Mouse (Mus musculus) lung, embryonic 14.5 days (tissue): ENCODE measurements around the gene Gm36210. TPM values are rescaled to one million over a fixed set of nuclear protein-coding genes. Genes with fewer than 3 reads are reported as not detected.
A peak's percentile ranks its signal among the peaks of the same experiment; 100 is the strongest.

Experiments
- ATAC-seq: fragments of 200-750 bp; cut with Nextera tagmentation; 2 replicates; pipeline ENCODE4 v1.8.0; 2017; ENCODE audit warnings: mild to moderate bottlenecking, moderate TSS enrichment, moderate library complexity; ENCODE audit not compliant: insufficient read depth
- DNase-seq: peaks from one replicate; pipeline ENCODE4 v3.0.0-alpha.2; 2015
- H3K27ac ChIP-seq: fragments of 300-500 bp; sonication (generic); 2 replicates; pipeline ENCODE4 v1.5.1; 2014; ENCODE audit warnings: low read depth, mild to moderate bottlenecking, moderate library complexity
- H3K27me3 ChIP-seq: fragments of 300-500 bp; sonication (generic); 2 replicates; pipeline ENCODE4 v1.6.1; 2014; ENCODE audit warnings: low read length, control low read depth; ENCODE audit not compliant: insufficient read depth
- H3K36me3 ChIP-seq: fragments of 300-500 bp; sonication (generic); 2 replicates; pipeline ENCODE4 v1.6.1; 2014; ENCODE audit warnings: control low read depth; ENCODE audit not compliant: insufficient read depth
- H3K4me1 ChIP-seq: fragments of 300-500 bp; sonication (generic); 2 replicates; pipeline ENCODE4 v1.6.1; 2014; ENCODE audit warnings: antibody characterized with exemption, control low read depth; ENCODE audit not compliant: insufficient read depth
- H3K4me2 ChIP-seq: fragments of 300-500 bp; sonication (generic); 2 replicates; pipeline ENCODE4 v1.6.1; 2014; ENCODE audit warnings: mild to moderate bottlenecking
- H3K4me3 ChIP-seq: fragments of 300-500 bp; sonication (generic); 2 replicates; pipeline ENCODE4 v1.5.1; 2014; ENCODE audit warnings: low read depth, low read length
- H3K9ac ChIP-seq: fragments of 300-500 bp; sonication (generic); 2 replicates; pipeline ENCODE4 v1.6.1; 2014
- H3K9me3 ChIP-seq: fragments of 300-500 bp; sonication (generic); 2 replicates; pipeline ENCODE4 v1.6.1; 2016; ENCODE audit warnings: low read depth, low read length, control low read depth
- CTCF ChIP-seq: IDR thresholded peaks from 2 replicates; pipeline ENCODE4 v1.5.1; 2016; ENCODE audit warnings: antibody characterized with exemption, low read depth
- WGBS: fragments of 180-500 bp; shearing (Covaris S2); extraction: QIAGEN DNeasy Blood & Tissue Kit; methylation state at CpG from one replicate; pipeline ENCODE4 v1.1.7; 2014; 5-methylcytosine and 5-hydroxymethylcytosine counted together
- polyA plus RNA-seq: library from polyadenylated mRNA; unstranded; fragments of >200 nt; fragmentation: Nextera tagmentation; extraction: Ambion mirVana; gene quantifications from 2 replicates; pipeline ENCODE4 v1.2.1, GENCODE M21; 2014

Gene Gm36210
- polyA plus RNA-seq, 1 experiment from 2014 or later: not detected

DNA sequence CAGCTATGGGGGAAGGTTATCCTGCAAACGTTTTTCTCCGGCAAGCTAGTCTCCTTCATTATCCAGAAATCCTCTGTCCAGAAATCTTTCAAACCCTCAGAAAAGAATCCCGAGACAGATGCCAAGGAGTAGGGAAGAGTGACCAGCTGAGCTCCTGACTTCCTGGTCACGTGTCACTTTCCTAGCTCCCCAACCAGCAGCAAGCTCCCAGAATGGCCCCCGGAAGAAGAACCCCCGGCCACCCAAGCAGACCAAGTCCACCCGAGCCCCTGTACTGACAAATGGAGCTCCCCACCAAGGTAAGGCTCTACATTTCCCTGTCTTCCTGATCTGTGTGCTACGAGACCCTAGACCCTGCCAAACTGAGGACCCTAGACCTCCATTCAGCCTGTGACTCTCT, 21.4 kb upstream of the Gm36210 start:
- Histone ChIP-seq H3K4me3 (no peak overlapping the region), H3K9me3 (no peaks in the 10 kb centered on the region)

DNA sequence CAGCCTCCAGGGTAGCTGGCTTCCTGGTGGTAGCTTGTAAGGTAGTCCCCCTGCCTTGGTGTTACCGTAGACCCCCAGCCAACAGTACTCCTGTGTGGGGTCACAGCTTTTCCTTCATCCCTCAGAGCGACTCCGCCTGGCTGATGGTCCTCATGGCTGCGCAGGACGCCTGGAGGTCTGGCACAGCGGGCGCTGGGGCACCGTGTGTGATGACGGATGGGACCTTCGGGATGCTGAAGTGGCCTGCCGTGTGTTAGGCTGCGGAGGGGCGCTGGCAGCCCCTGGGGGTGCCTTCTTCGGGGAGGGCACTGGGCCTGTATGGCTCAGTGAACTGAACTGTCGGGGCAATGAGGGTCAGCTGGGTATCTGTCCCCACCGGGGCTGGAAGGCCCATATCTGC, 20.5 kb upstream of the Gm36210 start:
- H3K9ac ChIP-seq: no peak overlapping the region
- H3K4me3 ChIP-seq: no peak overlapping the region
- WGBS: 58% methylated on average over 16 of the region's 16 CpGs
- no peak overlapping the region for H3K27ac ChIP-seq
- ATAC-seq: no peak
- DNase-seq: no peak
- peaks cover 32% of the 10 kb centered on the region for H3K4me1 ChIP-seq
- H3K9me3 ChIP-seq: no peaks in the 10 kb centered on the region
- H3K4me2 ChIP-seq: no peak overlapping the region
- H3K36me3 ChIP-seq: no peaks in the 10 kb centered on the region
- no peak for TF ChIP-seq CTCF
- H3K27me3 ChIP-seq: no peaks in the 10 kb centered on the region

More for the DNA sequence above, 21.4 kb upstream of the Gm36210 start:
- no peak for DNase-seq
- ATAC-seq: no peak
- peak overlapping the region; percentile 16 for H3K4me2 ChIP-seq
- no peak overlapping the region for H3K9ac ChIP-seq
- H3K4me1 ChIP-seq: peaks cover 32% of the 10 kb centered on the region
- no peaks in the 10 kb centered on the region for H3K27me3 ChIP-seq
- WGBS: 44% methylated on average over 8 of the region's 8 CpGs
- H3K27ac ChIP-seq: no peak overlapping the region
- no peaks in the 10 kb centered on the region for H3K36me3 ChIP-seq
- TF ChIP-seq CTCF: no peak

DNA sequence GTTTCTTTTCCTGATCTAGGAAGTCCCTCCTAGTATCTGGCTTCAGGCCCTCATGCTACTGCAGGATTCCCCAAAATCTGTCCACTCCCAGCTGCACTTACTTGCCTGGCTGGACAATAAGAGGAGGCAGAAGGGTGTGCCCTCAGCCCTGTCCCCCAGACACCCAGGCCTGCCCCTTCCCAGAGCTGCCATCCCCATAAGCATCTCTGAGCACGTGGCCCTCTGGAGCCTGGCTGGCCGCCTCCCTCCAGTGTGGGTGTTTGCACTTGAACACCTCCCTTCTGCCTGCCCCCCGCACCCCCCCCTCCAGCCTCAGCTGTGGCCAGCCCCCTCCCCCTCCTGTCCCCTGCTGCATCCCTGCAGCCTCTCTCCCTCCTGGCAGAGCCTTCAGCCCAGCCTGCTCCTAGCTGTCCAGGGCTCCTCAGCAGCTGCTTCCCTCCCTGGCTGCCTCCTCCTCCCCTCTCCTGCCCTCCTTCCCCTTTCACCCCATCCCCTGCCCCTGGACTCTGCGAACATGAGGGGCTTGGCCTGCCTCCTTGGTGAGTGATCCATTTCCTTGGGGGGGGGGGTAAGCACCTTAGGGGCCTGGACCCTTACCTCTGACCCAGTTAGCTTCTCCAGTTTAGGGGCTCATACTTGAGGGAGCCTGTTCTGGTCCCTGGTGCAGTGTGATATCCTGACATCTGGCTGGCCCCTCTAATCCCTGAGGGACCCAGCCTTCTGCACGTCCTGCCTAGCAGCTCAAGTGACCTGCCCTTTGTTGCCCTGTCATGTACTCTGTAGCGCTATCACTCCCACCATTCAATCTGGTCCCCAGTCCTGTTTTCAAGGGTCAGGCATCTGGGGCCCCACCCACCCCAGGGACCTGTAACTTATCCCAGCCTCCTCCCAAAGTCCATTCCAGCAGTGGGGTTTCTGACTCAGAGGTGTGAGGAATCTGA, 19.4 kb upstream of the Gm36210 start, which contains the start of gene Ssc5d:
TSS of gene Ssc5d (plus strand) at position 345 of the 941 bp plus-strand sequence.
- Histone ChIP-seq H3K4me1 (peaks cover 32% of the 10 kb centered on the region), H3K36me3 (peaks cover 7% of the 10 kb centered on the region), H3K4me3 (no peak within 1 kb of the TSS), H3K27ac (peak within 1 kb of the TSS; percentile 95), H3K9ac (peak within 1 kb of the TSS; percentile 38; the same call in 1 of the 2 replicates), H3K4me2 (peak within 1 kb of the TSS; percentile 53), H3K9me3 (no peaks in the 10 kb centered on the region), H3K27me3 (no peaks in the 10 kb centered on the region)
- DNase-seq (peak; percentile 75), ATAC-seq (peak; percentile 71)
- 9% methylated on average over 6 of the region's 6 CpGs for WGBS
- no peak for TF ChIP-seq CTCF

DNA sequence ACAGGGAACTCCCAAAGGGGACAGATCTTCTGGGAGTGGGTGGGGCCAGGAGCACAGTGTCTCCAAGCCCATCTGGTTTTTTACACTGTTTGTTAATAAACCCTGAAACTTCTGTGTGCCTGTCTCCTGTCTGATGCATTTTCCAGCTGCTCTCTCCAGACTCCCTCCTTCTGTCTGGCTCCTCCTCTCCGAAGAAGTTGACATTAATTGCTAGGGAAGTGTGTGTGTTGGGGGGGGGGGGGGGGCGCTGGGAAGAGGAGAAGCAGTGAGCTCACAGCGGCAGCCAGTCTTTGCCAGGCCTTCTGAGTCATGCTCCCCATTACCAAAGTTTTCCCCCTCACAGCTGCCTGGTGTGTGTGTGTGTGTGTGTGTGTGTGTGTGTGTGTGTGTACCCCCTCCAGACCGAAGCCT, 18.6 kb upstream of the Gm36210 start:
- peak overlapping the region; percentile 95 for H3K27ac ChIP-seq
- TF ChIP-seq CTCF: no peak
- 8% methylated on average over 3 of the region's 4 CpGs for WGBS
- H3K9ac ChIP-seq: no peak overlapping the region
- H3K4me1 ChIP-seq: peaks cover 32% of the 10 kb centered on the region
- ATAC-seq (peak; percentile 63), DNase-seq (peak; percentile 86)
- peaks cover 15% of the 10 kb centered on the region for H3K36me3 ChIP-seq
- no peaks in the 10 kb centered on the region for H3K27me3 ChIP-seq
- no peaks in the 10 kb centered on the region for H3K9me3 ChIP-seq
- no peak overlapping the region for H3K4me3 ChIP-seq
- H3K4me2 ChIP-seq: peak overlapping the region; percentile 53

DNA sequence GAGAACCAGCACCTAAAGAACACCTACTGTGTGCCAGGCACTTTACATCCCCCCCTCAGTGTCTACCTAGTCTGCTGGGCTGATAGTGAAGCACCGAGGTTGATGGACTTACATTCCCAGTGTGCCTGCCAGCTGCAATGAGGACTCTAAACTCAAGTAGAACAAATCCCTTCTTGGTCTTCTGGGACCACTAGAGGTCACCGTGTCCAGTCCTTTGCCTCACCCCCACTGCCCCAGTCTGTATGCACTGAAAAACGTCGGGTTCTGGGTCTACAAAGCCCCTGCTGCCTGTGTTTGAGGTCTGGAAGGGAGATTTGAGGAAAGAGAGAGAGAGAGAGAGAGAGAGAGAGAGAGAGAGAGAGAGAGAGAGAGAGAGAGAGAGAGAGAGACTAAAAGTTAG, 18.2 kb upstream of the Gm36210 start:
- Histone ChIP-seq H3K4me2 (peak overlapping the region; percentile 53), H3K27ac (peak overlapping the region; percentile 95), H3K27me3 (no peaks in the 10 kb centered on the region), H3K36me3 (peaks cover 20% of the 10 kb centered on the region), H3K9me3 (no peaks in the 10 kb centered on the region), H3K9ac (peak overlapping the region; percentile 41; the same call in 1 of the 2 replicates), H3K4me3 (peak overlapping the region; percentile 8; the same call in 1 of the 2 replicates), H3K4me1 (peaks cover 32% of the 10 kb centered on the region)
- TF ChIP-seq CTCF: no peak
- ATAC-seq: peak; percentile 3
- 1% methylated on average over 4 of the region's 4 CpGs for WGBS
- no peak for DNase-seq

DNA sequence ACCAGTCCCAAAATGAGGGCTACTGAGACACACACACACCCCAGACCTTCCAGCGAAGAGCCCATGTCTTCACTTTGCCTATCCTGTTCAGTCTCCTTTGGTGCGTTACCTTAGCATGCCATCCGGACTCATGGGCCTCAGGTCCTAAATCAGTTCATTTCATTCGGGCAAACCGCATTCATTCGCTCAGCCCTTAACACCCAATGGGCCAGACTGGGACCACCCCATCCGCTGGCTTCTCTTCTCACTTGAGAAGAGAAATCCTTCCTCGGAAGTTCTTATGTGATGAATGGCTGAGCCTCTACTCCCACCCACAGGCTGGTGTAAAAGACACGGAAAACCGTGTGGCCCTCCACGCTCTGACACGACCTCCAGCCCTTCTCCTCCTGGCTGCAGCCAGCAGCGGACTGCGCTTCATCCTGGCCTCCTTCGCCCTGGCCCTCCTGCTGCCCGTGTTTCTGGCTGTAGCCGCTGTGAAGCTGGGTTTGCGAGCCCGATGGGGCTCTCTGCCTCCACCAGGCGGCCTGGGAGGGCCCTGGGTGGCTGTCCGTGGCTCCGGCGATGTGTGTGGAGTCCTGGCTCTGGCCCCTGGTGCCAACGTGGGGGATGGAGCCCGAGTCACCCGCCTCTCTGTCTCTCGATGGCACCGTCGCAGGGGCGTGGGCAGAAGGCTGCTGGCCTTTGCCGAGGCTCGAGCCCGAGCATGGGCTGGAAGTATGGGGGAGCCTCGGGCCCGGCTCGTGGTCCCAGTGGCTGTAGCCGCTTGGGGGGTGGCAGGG, 17.5 kb upstream of the Gm36210 start:
- peak overlapping the region; percentile 95 for H3K27ac ChIP-seq
- H3K4me2 ChIP-seq: peak overlapping the region; percentile 53
- DNase-seq (peak; percentile 73), ATAC-seq (no peak)
- H3K9me3 ChIP-seq: no peaks in the 10 kb centered on the region
- peak overlapping the region; percentile 41 for H3K9ac ChIP-seq
- H3K27me3 ChIP-seq: no peaks in the 10 kb centered on the region
- 6% methylated on average over 37 of the region's 37 CpGs for WGBS
- peak overlapping the region; percentile 8 for H3K4me3 ChIP-seq
- H3K36me3 ChIP-seq: peaks cover 27% of the 10 kb centered on the region
- TF ChIP-seq CTCF: peak; percentile 66
- peaks cover 32% of the 10 kb centered on the region for H3K4me1 ChIP-seq
